Mouse (Mus musculus) thymus, adult 2 months (tissue): ENCODE measurements around the gene Gmnc.

Experiments used
- CTCF ChIP-seq: fragments of 200-500 bp; IDR thresholded peaks from 2 replicates; pipeline ENCODE4 v1.5.1; 2012; ENCODE audit warnings: mild to moderate bottlenecking, control low read depth, low read length, moderate library complexity, borderline replicate concordance; ENCODE audit not compliant: control insufficient read depth, poor library complexity, insufficient read depth; ENCODE audit errors: extremely low read depth
- POLR2A ChIP-seq: fragments of 200-500 bp; IDR thresholded peaks from 2 replicates; pipeline ENCODE4 v1.6.1; 2012; ENCODE audit warnings: mild to moderate bottlenecking, low read length, control low read depth, moderate library complexity; ENCODE audit not compliant: control insufficient read depth, poor library complexity, insufficient read depth; ENCODE audit errors: extremely low read depth

DNA sequence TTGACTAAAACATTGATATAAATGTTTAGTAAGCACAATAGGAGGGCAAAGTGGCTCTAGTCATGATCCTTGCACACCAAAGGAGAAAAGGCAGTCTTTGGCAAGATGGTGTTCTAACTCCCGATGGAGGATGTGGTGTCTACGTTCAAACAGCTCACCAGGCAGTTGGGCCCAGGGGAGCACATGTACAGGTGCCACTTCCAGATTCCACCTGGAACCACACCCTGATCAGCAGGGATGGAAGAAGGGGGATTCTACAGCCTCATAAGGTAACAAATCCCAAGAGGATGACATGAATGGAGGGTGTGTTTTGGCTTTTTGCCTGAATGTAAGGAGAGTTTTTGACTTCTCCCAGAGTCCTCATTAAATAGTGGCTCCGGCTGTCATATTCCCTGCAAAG is 39.9 kb downstream of the Gmnc start:
- TF ChIP-seq CTCF (no peak), POLR2A (no peak)
